Mouse (Mus musculus) c-Kit-positive CD71-positive TER-119-positive erythroid progenitor cells, embryonic 14.5 days (primary cell): ENCODE data around the gene Fshr.
"Not testable (repeated sequence)": the region's sequence is repeated elsewhere in the genome, so short reads cannot be mapped to it uniquely, and the experiment has no call there.

ENCODE experiments used
- DNase-seq: peaks from one replicate; pipeline ENCODE4 v3.0.0-alpha.2; 2013; ENCODE audit warnings: low spot score

Fshr gene

DNA sequence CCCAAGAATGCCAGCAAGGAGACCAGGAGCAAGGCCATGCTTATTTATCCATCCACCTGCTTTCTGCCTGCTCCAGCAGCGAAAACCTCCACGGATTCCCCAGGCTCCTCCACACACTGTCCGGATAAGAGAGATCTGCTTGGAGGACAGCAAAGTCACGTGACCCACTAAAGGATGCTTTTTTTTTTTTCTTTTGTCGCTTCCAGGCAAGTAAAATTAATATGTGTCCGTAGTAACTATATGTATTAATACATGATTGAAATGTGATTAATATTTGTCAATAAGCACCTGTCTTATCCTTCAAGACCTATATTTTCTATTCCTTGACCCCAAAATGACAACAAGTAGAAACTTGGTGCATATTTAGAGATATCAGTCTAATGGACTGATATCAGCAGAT lies at the start of gene Fshr:
TSS of gene Fshr (minus strand) at position 101 of the 400 bp plus-strand sequence.
- DNase-seq: no peak

- no peak for DNase-seq
Observed at GRCm38 (mm10) chr17:89202181-89202580, 1.7 kb upstream of the Fshr start.

DNA sequence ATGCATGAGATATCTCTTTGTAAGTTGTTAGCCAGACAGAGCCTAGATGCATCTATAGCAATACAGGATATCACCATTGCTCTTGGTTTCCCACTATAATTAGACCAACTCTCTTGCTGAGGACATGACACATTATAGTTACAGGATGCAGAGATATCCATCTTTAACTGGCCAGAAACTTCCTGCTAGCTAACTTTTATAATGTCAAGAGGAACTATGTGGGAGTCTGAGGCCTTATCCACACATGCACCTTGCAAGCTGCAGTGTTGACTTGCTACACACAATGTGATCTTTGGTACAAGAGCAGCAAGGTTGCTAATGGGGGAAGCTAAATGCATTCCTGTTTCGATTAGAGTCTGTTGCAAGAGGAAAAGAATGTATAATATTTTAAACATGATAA lies 26.9 kb downstream of the Fshr start:
- no peak for DNase-seq

DNA sequence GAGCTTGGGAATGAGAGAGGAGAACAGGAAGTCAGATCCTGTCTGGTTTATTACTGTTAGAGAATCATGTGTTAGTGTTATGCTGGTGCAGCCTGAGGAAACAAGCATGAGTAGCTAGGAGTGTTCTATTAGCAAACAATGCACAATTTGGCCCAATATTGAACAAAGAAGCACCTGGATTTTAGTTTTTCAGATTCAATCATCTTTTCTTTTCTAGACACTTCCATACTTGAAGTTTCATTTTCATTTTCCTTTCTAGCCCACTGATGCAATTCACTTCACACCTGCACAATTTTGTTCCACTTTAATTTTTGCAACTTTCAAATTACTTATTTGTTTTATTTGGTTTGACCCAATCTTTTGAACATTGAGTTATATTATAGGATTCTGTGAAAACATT lies 35.7 kb downstream of the Fshr start:
- no peak for DNase-seq

- DNase-seq: no peak
Observed at GRCm38 (mm10) chr17:89162475-89162874, 38.0 kb downstream of the Fshr start.

DNA sequence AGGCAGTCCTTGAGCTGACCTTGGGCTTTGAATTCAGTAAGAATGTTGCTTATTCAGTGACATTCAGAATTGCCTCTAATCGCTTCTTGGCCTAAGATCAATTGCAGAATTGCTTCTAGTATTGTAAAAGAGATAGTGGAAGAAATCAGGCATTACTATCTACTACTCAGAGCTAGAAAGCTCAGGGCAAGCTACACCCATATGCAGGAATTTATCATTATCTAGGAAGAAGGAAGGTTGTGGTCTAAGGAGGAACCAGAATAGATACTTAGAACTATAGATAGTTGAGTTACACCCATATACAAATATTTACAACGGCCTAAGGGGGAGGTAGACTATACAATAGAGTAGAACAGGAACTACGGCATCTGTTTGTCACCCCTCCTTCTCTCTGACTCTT lies 41.1 kb downstream of the Fshr start:
- DNase-seq: not testable (repeated sequence)

DNA sequence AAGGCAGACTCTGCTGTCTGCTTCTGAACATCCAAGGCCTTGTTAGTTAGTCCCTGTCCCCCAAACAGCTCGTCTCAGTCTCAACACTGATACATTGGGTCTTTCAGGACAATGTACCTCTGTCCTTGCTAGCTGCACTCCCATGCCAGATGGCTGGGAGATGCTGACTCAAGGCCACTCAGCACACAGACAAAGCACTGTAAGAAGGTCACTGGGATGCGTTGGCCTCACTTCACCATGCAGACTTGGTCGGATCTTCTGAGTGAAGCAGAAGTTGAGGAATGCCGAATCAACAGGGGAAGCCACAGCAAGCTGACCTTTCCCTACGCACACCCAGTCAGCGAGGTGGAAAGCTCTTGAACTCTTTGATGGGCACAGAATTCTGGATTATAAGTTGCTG lies 55.7 kb downstream of the Fshr start:
- no peak for DNase-seq

DNA sequence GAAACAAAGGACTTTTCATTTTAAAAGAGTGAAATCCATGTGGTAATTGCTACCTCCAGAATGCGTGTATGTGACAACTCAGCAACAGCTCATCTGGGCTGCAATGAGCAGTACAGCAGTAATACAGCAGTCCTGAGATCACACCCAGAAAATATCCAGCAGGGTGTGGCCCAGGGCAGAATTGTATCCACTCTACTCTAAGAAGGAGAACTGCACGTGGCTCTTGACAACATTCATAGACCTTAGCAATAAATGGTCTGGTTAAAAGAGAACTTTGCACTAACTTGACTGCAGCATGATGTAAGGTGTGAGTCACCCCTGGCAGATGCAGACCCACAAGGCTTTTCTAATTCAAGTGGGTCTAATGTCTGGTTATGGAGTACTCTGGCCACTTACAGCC lies 80.5 kb downstream of the Fshr start:
- no peak for DNase-seq

DNA sequence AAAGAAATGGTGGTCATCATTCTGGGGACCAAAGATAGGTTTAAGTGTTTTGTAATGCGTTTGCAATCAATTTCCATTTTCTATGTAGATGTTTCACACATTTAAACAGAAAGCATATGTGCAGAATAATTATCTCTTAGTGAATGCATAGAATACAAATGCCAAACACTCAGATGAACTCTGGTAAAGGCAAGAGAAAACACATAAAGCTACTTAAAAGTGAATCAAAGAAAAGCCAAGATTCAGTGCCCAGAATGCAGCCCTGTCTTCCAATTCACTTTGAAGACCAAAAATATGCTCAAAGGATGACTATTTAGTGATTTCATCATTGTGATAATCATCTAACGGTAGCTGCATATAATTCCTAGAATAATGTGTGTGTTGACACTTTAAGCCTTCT lies 81.2 kb downstream of the Fshr start:
- DNase-seq: no peak

DNA sequence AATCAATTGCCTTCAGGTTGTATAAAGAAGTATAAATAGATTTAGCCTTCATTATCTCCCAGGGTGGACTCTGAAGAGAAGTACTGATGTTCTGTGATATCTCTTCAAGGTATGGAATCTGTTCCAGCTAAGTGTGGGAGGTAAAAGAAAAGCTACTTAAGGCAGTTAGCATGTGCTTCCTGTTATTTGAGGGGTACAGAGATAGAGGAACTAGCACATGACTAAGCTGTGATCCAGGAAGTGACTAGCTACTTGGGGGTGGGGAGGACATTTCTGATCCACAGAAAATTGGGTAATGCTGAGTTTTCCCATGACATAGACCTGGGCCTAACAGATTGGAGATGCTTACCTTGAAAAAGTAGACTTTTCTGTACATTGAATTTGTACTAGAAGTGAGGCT lies 86.5 kb downstream of the Fshr start:
- DNase-seq: no peak

GRCm38 (mm10) chr17:89100719-89101350 lies 99.6 kb downstream of the Fshr start:
- DNase-seq: no peak

GRCm38 (mm10) chr17:89099733-89100132 lies 100.7 kb downstream of the Fshr start:
- DNase-seq: not testable (repeated sequence)

- DNase-seq: no peak
Observed at GRCm38 (mm10) chr17:89089692-89090475, 110.6 kb downstream of the Fshr start.

- no peak for DNase-seq
Observed at GRCm38 (mm10) chr17:89082897-89083296, 117.6 kb downstream of the Fshr start.

DNA sequence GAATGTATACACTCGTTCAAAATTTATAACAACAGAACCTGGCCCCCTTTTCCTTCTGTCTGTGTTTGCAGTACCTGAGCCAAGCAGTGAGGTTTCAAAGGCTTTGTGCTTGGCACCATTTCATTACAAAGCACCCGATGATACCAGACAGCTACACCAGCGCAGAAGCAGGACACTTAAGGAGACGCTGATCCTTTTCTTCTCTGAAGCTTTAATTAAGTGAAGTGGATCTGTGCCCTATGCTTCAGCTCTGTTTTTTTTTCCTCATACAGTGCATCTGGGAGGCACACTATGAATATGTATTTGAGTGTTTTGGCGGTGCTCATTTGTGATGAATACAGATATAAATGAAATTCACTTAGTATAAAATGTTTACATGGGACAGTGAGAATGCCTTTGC lies 120.8 kb downstream of the Fshr start:
- no peak for DNase-seq

- no peak for DNase-seq
Observed at GRCm38 (mm10) chr17:89064327-89065095, 136.0 kb downstream of the Fshr start.

DNA sequence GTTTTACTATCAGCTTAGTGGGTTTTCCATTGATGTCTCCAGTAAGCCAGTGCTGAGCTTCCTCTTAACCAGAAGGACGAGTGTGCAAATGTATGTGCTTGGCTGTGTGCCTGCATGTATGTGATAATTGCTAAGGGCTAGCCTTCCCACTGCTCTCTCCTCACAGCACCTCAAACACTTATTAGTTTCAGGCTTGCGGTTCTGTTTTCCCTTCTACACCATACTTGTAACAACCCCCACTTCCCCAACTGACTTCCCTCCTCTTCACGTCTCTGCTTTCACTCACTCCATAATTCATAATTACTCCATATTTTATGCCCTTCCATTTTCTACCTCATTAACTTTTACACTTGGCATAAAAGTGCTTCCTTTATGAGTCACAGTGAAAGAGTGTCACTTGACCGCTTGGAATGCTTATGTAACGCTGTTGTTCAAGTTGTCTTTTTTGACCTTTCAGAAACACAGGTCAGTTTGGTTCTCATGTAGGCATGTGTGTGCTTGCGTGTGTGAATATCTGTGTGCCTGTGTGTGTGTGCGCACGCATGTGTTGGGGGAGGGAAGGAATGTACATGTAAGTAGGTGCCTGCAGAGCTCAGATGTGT lies 138.0 kb downstream of the Fshr start:
- DNase-seq: no peak

GRCm38 (mm10) chr17:89051031-89051563 lies 149.4 kb downstream of the Fshr start:
- DNase-seq: no peak

- no peak for DNase-seq
Observed at GRCm38 (mm10) chr17:89049071-89049470, 151.4 kb downstream of the Fshr start.

GRCm38 (mm10) chr17:89046016-89046415 lies 154.5 kb downstream of the Fshr start:
- no peak for DNase-seq

- DNase-seq: no peak
Observed at GRCm38 (mm10) chr17:89036723-89037122, 163.8 kb downstream of the Fshr start.

DNA sequence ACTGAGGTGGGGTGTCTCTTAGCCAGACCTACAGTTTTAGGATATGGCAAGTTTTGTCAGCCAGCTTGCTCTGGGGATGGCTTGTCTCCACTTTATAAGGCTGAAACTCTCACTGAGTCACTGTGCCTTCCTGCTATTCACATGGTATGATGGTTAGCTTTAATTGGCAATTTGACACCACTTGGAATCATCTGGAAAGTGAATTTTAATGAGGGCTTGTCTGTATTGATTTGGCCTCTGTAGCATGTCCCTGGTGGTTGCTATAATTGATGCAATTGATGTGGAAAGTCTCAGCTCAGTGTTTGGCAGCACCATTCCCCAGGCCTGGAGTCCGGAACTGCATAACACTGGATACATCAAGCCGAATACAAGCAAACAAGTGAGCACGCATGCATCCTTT lies 164.4 kb downstream of the Fshr start:
- DNase-seq: no peak
